Mouse (Mus musculus) heart, adult 10 weeks (tissue): ENCODE measurements around the gene Ttc14. TPM values are rescaled to one million over a fixed set of nuclear protein-coding genes. Genes with fewer than 3 reads are reported as not detected.

Experiments used
- polyA plus RNA-seq: library from polyadenylated mRNA; stranded (reverse); fragments of 350-450 nt; fragmentation: Illumina TruSeq; extraction: RNeasy Lipid Tissue Mini Kit (QIAGEN cat#74804); gene quantifications from one replicate; pipeline ENCODE4 v1.2.3, GENCODE M21; 2014; ENCODE audit warnings: low read depth, low replicate concordance

Gene Ttc14
- polyA plus RNA-seq, result 23.2 TPM

GRCm38 (mm10) chr3:33799617-33800512, at the start of gene Ttc14:
Ttc14 (plus strand) TSS chr3:33799832.

GRCm38 (mm10) chr3:33843801-33844632, 44.4 kb downstream of the Ttc14 start, which contains the start of gene Ccdc39:
Ccdc39 (minus strand) TSS chr3:33844310.

Other genes starting within 250 kb of the Ttc14 start
- 1.4 TPM for gene Ccdc39, start 44.5 kb downstream of the Ttc14 start, polyA plus RNA-seq
- 187 TPM for gene Fxr1, start 220.1 kb downstream of the Ttc14 start, polyA plus RNA-seq